Mouse (Mus musculus) neural tube, embryonic 14.5 days (tissue): ENCODE measurements at regions not wholly inside any gene's neighbourhood (a gene's known extent, or its start where the extent isn't known, plus 50 kb on each side); places are given as distances from the start of the nearest gene placed in this dataset.

Source experiments
- ATAC-seq: fragments of 200-750 bp; cut with Nextera tagmentation; 2 replicates; pipeline ENCODE4 v1.8.0; 2017; ENCODE audit warnings: low read depth, mild to moderate bottlenecking, moderate TSS enrichment, moderate library complexity
- H3K27ac ChIP-seq: fragments of 300-500 bp; sonication (generic); 2 replicates; pipeline ENCODE4 v1.5.1; 2014; ENCODE audit warnings: low read depth, mild to moderate bottlenecking, control low read depth, low read length, moderate library complexity, mixed read lengths
- H3K27me3 ChIP-seq: fragments of 300-500 bp; sonication (generic); 2 replicates; pipeline ENCODE4 v1.6.1; 2014; ENCODE audit warnings: low read length; ENCODE audit not compliant: control insufficient read depth, insufficient read depth
- H3K36me3 ChIP-seq: fragments of 300-500 bp; sonication (generic); 2 replicates; pipeline ENCODE4 v1.6.1; 2014; ENCODE audit warnings: low read length, mixed read lengths; ENCODE audit not compliant: control insufficient read depth, insufficient read depth
- H3K4me1 ChIP-seq: fragments of 300-500 bp; sonication (generic); 2 replicates; pipeline ENCODE4 v1.6.1; 2014; ENCODE audit warnings: low read length; ENCODE audit not compliant: control insufficient read depth, insufficient read depth
- H3K4me2 ChIP-seq: fragments of 300-500 bp; sonication (generic); 2 replicates; pipeline ENCODE4 v1.6.1; 2014; ENCODE audit warnings: mild to moderate bottlenecking, low read depth, low read length, control low read depth
- H3K4me3 ChIP-seq: fragments of 300-500 bp; sonication (generic); 2 replicates; pipeline ENCODE4 v1.5.1; 2014; ENCODE audit warnings: low read depth, low read length, control low read depth, mixed read lengths
- H3K9ac ChIP-seq: fragments of 300-500 bp; sonication (generic); replicated peaks from 2 replicates; pipeline ENCODE4 v1.6.1; 2014; ENCODE audit warnings: low read depth, mild to moderate bottlenecking, control low read depth, low read length, mixed read lengths
- H3K9me3 ChIP-seq: fragments of 300-500 bp; sonication (generic); 2 replicates; pipeline ENCODE4 v1.6.1; 2016; ENCODE audit warnings: low read length; ENCODE audit not compliant: control insufficient read depth
- WGBS: fragments of 180-500 bp; shearing (Covaris S2); extraction: QIAGEN DNeasy Blood & Tissue Kit; methylation state at CpG from one replicate; pipeline ENCODE4 v1.1.7; 2014; 5-methylcytosine and 5-hydroxymethylcytosine counted together

- Histone ChIP-seq H3K4me3 (no peak overlapping the region), H3K36me3 (no peaks in the 10 kb centered on the region)
- 80% methylated on average over 6 of the region's 6 CpGs for WGBS
Measured at GRCm38 (mm10) chr8:103895132-103895531, 206.3 kb upstream of the Cdh5 start.

GRCm38 (mm10) chr8:103897463-103897862, 204.0 kb upstream of the Cdh5 start:
- WGBS = 84% methylated on average over 7 of the region's 7 CpGs
- no peaks in the 10 kb centered on the region for H3K36me3 ChIP-seq
- no peaks in the 10 kb centered on the region for H3K4me1 ChIP-seq
- H3K27me3 ChIP-seq = no peaks in the 10 kb centered on the region
- no peak overlapping the region for H3K4me3 ChIP-seq
- no peak overlapping the region for H3K4me2 ChIP-seq
- ATAC-seq = no peak
- no peak overlapping the region for H3K27ac ChIP-seq
- H3K9me3 ChIP-seq = no peaks in the 10 kb centered on the region
- no peak overlapping the region for H3K9ac ChIP-seq

More at GRCm38 (mm10) chr8:103895132-103895531, 206.3 kb upstream of the Cdh5 start:
- Histone ChIP-seq H3K9ac (no peak overlapping the region), H3K4me2 (no peak overlapping the region), H3K27ac (no peak overlapping the region), H3K27me3 (no peaks in the 10 kb centered on the region), H3K4me1 (no peaks in the 10 kb centered on the region), H3K9me3 (no peaks in the 10 kb centered on the region)
- no peak for ATAC-seq

- Histone ChIP-seq H3K9ac (no peak overlapping the region), H3K27ac (no peak overlapping the region), H3K4me1 (no peaks in the 10 kb centered on the region), H3K9me3 (no peaks in the 10 kb centered on the region), H3K4me2 (no peak overlapping the region), H3K27me3 (no peaks in the 10 kb centered on the region), H3K36me3 (no peaks in the 10 kb centered on the region), H3K4me3 (no peak overlapping the region)
- 72% methylated on average over 1 of the region's 1 CpGs for WGBS
- ATAC-seq = no peak
Measured at GRCm38 (mm10) chr8:103902516-103902915, 198.9 kb upstream of the Cdh5 start.

GRCm38 (mm10) chr8:103903635-103904034, 197.8 kb upstream of the Cdh5 start:
- H3K27me3 ChIP-seq = no peaks in the 10 kb centered on the region
- no peak for ATAC-seq
- H3K36me3 ChIP-seq = no peaks in the 10 kb centered on the region
- no peak overlapping the region for H3K9ac ChIP-seq
- H3K4me2 ChIP-seq = no peak overlapping the region
- H3K9me3 ChIP-seq = no peaks in the 10 kb centered on the region
- 74% methylated on average over 5 of the region's 5 CpGs for WGBS
- no peak overlapping the region for H3K4me3 ChIP-seq
- no peaks in the 10 kb centered on the region for H3K4me1 ChIP-seq
- no peak overlapping the region for H3K27ac ChIP-seq

- Histone ChIP-seq H3K27me3 (no peaks in the 10 kb centered on the region), H3K4me3 (no peak overlapping the region), H3K4me1 (no peaks in the 10 kb centered on the region), H3K36me3 (no peaks in the 10 kb centered on the region), H3K4me2 (no peak overlapping the region), H3K9me3 (no peaks in the 10 kb centered on the region), H3K27ac (no peak overlapping the region), H3K9ac (no peak overlapping the region)
- no peak for ATAC-seq
- WGBS = 86% methylated on average over 4 of the region's 4 CpGs
Measured at GRCm38 (mm10) chr8:103907662-103908061, 193.8 kb upstream of the Cdh5 start.

- H3K9me3 ChIP-seq = no peaks in the 10 kb centered on the region
- H3K9ac ChIP-seq = no peak overlapping the region
- no peaks in the 10 kb centered on the region for H3K27me3 ChIP-seq
- 71% methylated on average over 2 of the region's 2 CpGs for WGBS
- no peaks in the 10 kb centered on the region for H3K4me1 ChIP-seq
- ATAC-seq = no peak
- no peak overlapping the region for H3K27ac ChIP-seq
- no peaks in the 10 kb centered on the region for H3K36me3 ChIP-seq
- no peak overlapping the region for H3K4me2 ChIP-seq
- no peak overlapping the region for H3K4me3 ChIP-seq
Measured at GRCm38 (mm10) chr8:103911287-103912015, 190.0 kb upstream of the Cdh5 start.

- ATAC-seq = no peak
- 82% methylated on average over 9 of the region's 9 CpGs for WGBS
- Histone ChIP-seq H3K9me3 (no peaks in the 10 kb centered on the region), H3K27me3 (no peaks in the 10 kb centered on the region), H3K4me2 (no peak overlapping the region), H3K36me3 (no peaks in the 10 kb centered on the region), H3K4me3 (no peak overlapping the region), H3K4me1 (no peaks in the 10 kb centered on the region), H3K9ac (no peak overlapping the region), H3K27ac (no peak overlapping the region)
Measured at GRCm38 (mm10) chr8:103912983-103913926, 188.2 kb upstream of the Cdh5 start.

- no peaks in the 10 kb centered on the region for H3K9me3 ChIP-seq
- H3K36me3 ChIP-seq = no peaks in the 10 kb centered on the region
- no peak overlapping the region for H3K4me2 ChIP-seq
- no peak for ATAC-seq
- no peak overlapping the region for H3K9ac ChIP-seq
- H3K27ac ChIP-seq = no peak overlapping the region
- no peaks in the 10 kb centered on the region for H3K4me1 ChIP-seq
- WGBS = 52% methylated on average over 6 of the region's 6 CpGs
- no peaks in the 10 kb centered on the region for H3K27me3 ChIP-seq
- H3K4me3 ChIP-seq = no peak overlapping the region
Measured at GRCm38 (mm10) chr8:103913927-103914640, 187.3 kb upstream of the Cdh5 start.
